Mouse (Mus musculus) lung, adult 10 weeks (tissue): Measurements from ENCODE around the gene Gm9964. TPM values are rescaled to one million over a fixed set of nuclear protein-coding genes. Genes with fewer than 3 reads are reported as not detected.

ENCODE experiments used
- polyA plus RNA-seq: library from polyadenylated mRNA; stranded (reverse); fragments of 350-450 nt; fragmentation: Illumina TruSeq; extraction: RNeasy Lipid Tissue Mini Kit (QIAGEN cat#74804); gene quantifications from one replicate; pipeline ENCODE4 v1.2.3, GENCODE M21; 2014; ENCODE audit warnings: low read depth, low replicate concordance; ENCODE audit not compliant: insufficient read depth

Gene Gm9964
- not detected for polyA plus RNA-seq

GRCm38 (mm10) chr11:79296856-79297491, at the start of gene Gm9964:
Gm9964 (minus strand) TSS chr11:79296906.

DNA sequence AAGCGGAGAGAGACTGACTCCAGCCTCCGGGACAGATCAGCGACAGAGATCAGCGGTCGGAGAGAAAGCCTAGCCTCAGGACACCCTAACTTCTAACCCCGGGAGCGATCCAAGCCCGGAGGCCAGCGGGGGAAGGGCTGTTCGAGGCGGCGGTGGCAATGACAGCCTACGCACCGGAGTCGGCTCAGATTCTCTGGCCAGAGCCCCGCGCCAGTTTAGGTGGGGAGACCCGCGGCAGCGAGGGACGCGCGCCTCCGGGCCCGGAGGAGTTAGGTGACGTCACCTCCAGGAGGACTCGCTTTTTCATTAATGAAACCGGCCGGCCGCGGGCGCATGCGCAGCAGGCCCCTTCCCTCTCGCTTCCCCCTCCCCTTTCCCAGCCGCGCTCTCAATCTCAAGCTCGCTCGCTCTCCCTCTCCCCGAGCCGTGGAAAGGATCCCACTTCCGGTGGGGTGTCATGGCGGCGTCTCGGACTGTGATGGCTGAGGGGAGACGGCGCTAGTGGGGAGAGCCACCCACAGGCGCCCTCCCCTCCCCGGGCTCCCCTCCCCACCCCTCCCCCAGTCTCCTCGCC, 42.6 kb upstream of the Gm9964 start, which contains the start of gene Nf1:
Gene Nf1, plus strand, starts transcription at position 460 of the 574 bp plus-strand sequence.

GRCm38 (mm10) chr11:79254391-79255098, 42.2 kb downstream of the Gm9964 start, which contains the start of gene Wsb1:
Wsb1 (minus strand) TSS chr11:79254671.

Other genes starting within 250 kb of the Gm9964 start
- gene Ksr1, start 150.5 kb downstream of the Gm9964 start, polyA plus RNA-seq, result 4.4 TPM
- 47.6 TPM for gene Wsb1, start 42.2 kb downstream of the Gm9964 start, polyA plus RNA-seq
- gene Nf1, start 42.8 kb upstream of the Gm9964 start, polyA plus RNA-seq, result 4.5 TPM
- gene Omg, start 207.2 kb upstream of the Gm9964 start, polyA plus RNA-seq, result not detected
- gene Evi2b, start 226.9 kb upstream of the Gm9964 start, polyA plus RNA-seq, result 11.4 TPM
- gene Evi2, start 233.7 kb upstream of the Gm9964 start, polyA plus RNA-seq, result 0.55 TPM
- gene Evi2a, start 233.7 kb upstream of the Gm9964 start, polyA plus RNA-seq, result 14.8 TPM